Mouse (Mus musculus) MEL (cell line): ENCODE data around the gene Lingo1. TPM values are rescaled to one million over a fixed set of nuclear protein-coding genes. Genes with fewer than 3 reads are reported as not detected.

Experiments
- DNase-seq: peaks from one replicate; pipeline ENCODE4 v3.0.0; 2011; ENCODE audit warnings: low read depth, low spot score
- H3K27ac ChIP-seq: 2 replicates; pipeline ENCODE4 v1.5.1; 2012; ENCODE audit warnings: low read depth, mild to moderate bottlenecking, control low read depth, low read length, moderate library complexity; ENCODE audit not compliant: control insufficient read depth
- H3K27me3 ChIP-seq, 2 experiments: fragments of 150-350 bp in 1 of 2; sonication (generic) in 1 of 2; 2 replicates each; pipeline ENCODE4 v1.6.1; 2012; ENCODE audit warnings: low read length in 2 of 2, mild to moderate bottlenecking in 2 of 2, improper control_type of control experiment in 1 of 2, moderate library complexity in 1 of 2; ENCODE audit not compliant: insufficient read depth in 2 of 2, control insufficient read depth in 1 of 2
- H3K36me3 ChIP-seq, 2 experiments: 2 replicates each; pipeline ENCODE4 v1.6.1; 2012 to 2014; ENCODE audit warnings: low read length in 2 of 2, improper control_type of control experiment in 1 of 2, inconsistent platforms in 1 of 2, mild to moderate bottlenecking in 1 of 2; ENCODE audit not compliant: insufficient read depth in 2 of 2, control insufficient read depth in 1 of 2
- H3K4me1 ChIP-seq, 2 experiments: fragments of 150-350 bp in 1 of 2; sonication (generic) in 1 of 2; 2 replicates each; pipeline ENCODE4 v1.6.1; 2012; ENCODE audit warnings: low read length in 2 of 2, improper control_type of control experiment in 1 of 2, mild to moderate bottlenecking in 1 of 2; ENCODE audit not compliant: insufficient read depth in 2 of 2, control insufficient read depth in 1 of 2
- H3K4me3 ChIP-seq, 2 experiments: fragments of 150-350 bp in 1 of 2; sonication (generic) in 1 of 2; 2 replicates each; pipeline ENCODE4 v1.5.1; 2012; ENCODE audit warnings: low read depth in 2 of 2, low read length in 2 of 2, mild to moderate bottlenecking in 2 of 2, moderate library complexity in 2 of 2, control low read depth in 1 of 2, improper control_type of control experiment in 1 of 2; ENCODE audit not compliant: control insufficient read depth in 1 of 2, insufficient read depth in 1 of 2
- H3K79me2 ChIP-seq: 2 replicates; pipeline ENCODE4 v1.6.1; 2012; ENCODE audit warnings: mild to moderate bottlenecking, low read length, moderate library complexity; ENCODE audit not compliant: control insufficient read depth, poor library complexity, insufficient read depth
- H3K9ac ChIP-seq: 2 replicates; pipeline ENCODE4 v1.6.1; 2012; ENCODE audit warnings: low read depth, mild to moderate bottlenecking, control low read depth, low read length, moderate library complexity; ENCODE audit not compliant: control insufficient read depth, poor library complexity, severe bottlenecking
- H3K9me3 ChIP-seq: fragments of 150-350 bp; sonication (generic); replicated peaks from 2 replicates; pipeline ENCODE4 v1.6.1; 2012; ENCODE audit warnings: mild to moderate bottlenecking, low read length, improper control_type of control experiment, moderate library complexity; ENCODE audit not compliant: insufficient read depth
- BHLHE40 ChIP-seq: IDR thresholded peaks from 2 replicates; pipeline ENCODE4 v1.6.1; 2012; ENCODE audit warnings: low read depth, mild to moderate bottlenecking, inconsistent platforms, low read length, improper control_type of control experiment, borderline replicate concordance
- CHD1 ChIP-seq: IDR thresholded peaks from 2 replicates; pipeline ENCODE4 v1.6.1; 2012; ENCODE audit warnings: low read depth, mild to moderate bottlenecking, inconsistent platforms, low read length, improper control_type of control experiment
- JUND ChIP-seq: IDR thresholded peaks from 2 replicates; pipeline ENCODE4 v1.6.1; 2011; ENCODE audit warnings: low read depth, mild to moderate bottlenecking, improper control_type of control experiment, low read length
- MAZ ChIP-seq: IDR thresholded peaks from 2 replicates; pipeline ENCODE4 v1.6.1; 2012; ENCODE audit warnings: low read depth, mild to moderate bottlenecking, inconsistent platforms, low read length, improper control_type of control experiment
- MYB ChIP-seq: IDR thresholded peaks from 2 replicates; pipeline ENCODE4 v1.6.1; 2011; ENCODE audit warnings: mild to moderate bottlenecking, low read depth, low read length, improper control_type of control experiment
- NELFE ChIP-seq: IDR thresholded peaks from 2 replicates; pipeline ENCODE4 v1.6.1; 2011; ENCODE audit warnings: low read depth, low read length, improper control_type of control experiment
- NRF1 ChIP-seq: IDR thresholded peaks from 2 replicates; pipeline ENCODE4 v1.6.1; 2014; ENCODE audit warnings: low read depth, mild to moderate bottlenecking, inconsistent platforms, low read length, improper control_type of control experiment, moderate library complexity; ENCODE audit not compliant: poor library complexity, insufficient read depth, severe bottlenecking
- POLR2A ChIP-seq, 2 experiments: IDR thresholded peaks; 2 replicates each; pipeline ENCODE4 v1.6.1; 2011 to 2012; ENCODE audit warnings: low read length in 2 of 2, mild to moderate bottlenecking in 2 of 2, control low read depth in 1 of 2, improper control_type of control experiment in 1 of 2, low read depth in 1 of 2, moderate library complexity in 1 of 2; ENCODE audit not compliant: control insufficient read depth in 1 of 2, insufficient read depth in 1 of 2, poor library complexity in 1 of 2
- POLR2AphosphoS5 ChIP-seq: IDR thresholded peaks from 2 replicates; pipeline ENCODE4 v1.6.1; 2012; ENCODE audit warnings: low read depth, borderline replicate concordance, mild to moderate bottlenecking, inconsistent platforms, low read length, moderate library complexity, mixed read lengths
- RAD21 ChIP-seq: IDR thresholded peaks from 2 replicates; pipeline ENCODE4 v1.6.1; 2011; ENCODE audit warnings: mild to moderate bottlenecking, low read depth, low read length, improper control_type of control experiment
- RCOR1 ChIP-seq: IDR thresholded peaks from 2 replicates; pipeline ENCODE4 v1.6.1; 2012; ENCODE audit warnings: low read depth, mild to moderate bottlenecking, inconsistent platforms, low read length, improper control_type of control experiment
- TBP ChIP-seq: IDR thresholded peaks from 2 replicates; pipeline ENCODE4 v1.8.0; 2011; ENCODE audit warnings: low read depth, low read length, improper control_type of control experiment
- TCF12 ChIP-seq: IDR thresholded peaks from 2 replicates; pipeline ENCODE4 v1.6.1; 2014; ENCODE audit warnings: low read depth, mild to moderate bottlenecking, inconsistent platforms, low read length, improper control_type of control experiment, moderate library complexity
- ZC3H11A ChIP-seq: IDR thresholded peaks from 2 replicates; pipeline ENCODE4 v1.6.1; 2012; ENCODE audit warnings: low read depth, mild to moderate bottlenecking, inconsistent platforms, low read length, improper control_type of control experiment
- ZKSCAN1 ChIP-seq: IDR thresholded peaks from 2 replicates; pipeline ENCODE4 v1.6.1; 2012; ENCODE audit warnings: low read depth, mild to moderate bottlenecking, inconsistent platforms, low read length, improper control_type of control experiment, moderate library complexity
- ZNF384 ChIP-seq: IDR thresholded peaks from 2 replicates; pipeline ENCODE4 v1.6.1; 2012; ENCODE audit warnings: low read depth, mild to moderate bottlenecking, inconsistent platforms, low read length, improper control_type of control experiment
- polyA plus RNA-seq, 2 experiments: library from polyadenylated mRNA; stranded (reverse) in 1 of 2; unstranded in 1 of 2; fragments of >175 nt in 1 of 2; fragments of >200 nt in 1 of 2; gene quantifications; 2 replicates each; pipeline versions ENCODE4 v1.2.1 to v1.2.4; 2012; ENCODE audit warnings: low replicate concordance in 2 of 2, low read depth in 1 of 2; ENCODE audit not compliant: insufficient read length in 2 of 2, insufficient read depth in 1 of 2, missing spikeins in 1 of 2
- total RNA-seq: library from RNA; depleted of rRNA; stranded (reverse); fragments of 300-350 nt; gene quantifications from 2 replicates; pipeline ENCODE4 v1.2.3, GENCODE M21; 2012

Lingo1 gene
- total and polyA plus RNA-seq, 3 experiments = not detected

DNA sequence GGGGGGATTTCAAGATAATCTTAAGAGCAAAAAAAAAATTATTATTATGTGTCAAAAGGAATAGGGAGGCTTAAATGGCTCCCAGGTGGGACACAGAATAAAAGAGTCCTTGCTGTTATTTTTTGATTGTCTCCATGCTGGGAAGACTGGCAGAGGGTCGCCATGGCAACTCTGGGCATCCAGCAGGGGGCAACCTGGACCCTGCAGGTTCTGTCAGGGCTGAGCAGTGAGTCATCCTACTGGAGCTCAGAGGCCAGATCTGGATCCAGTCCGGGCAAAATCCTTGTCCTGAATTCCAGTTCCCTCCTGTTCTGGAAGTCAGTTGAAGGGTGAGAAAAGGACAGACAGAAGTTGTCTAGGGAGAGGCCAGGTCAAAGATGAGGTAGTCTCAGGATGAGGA lies 144.7 kb downstream of the Lingo1 start:
- no peak for DNase-seq
- H3K4me1 ChIP-seq = no peaks in the 10 kb centered on the region
- TF ChIP-seq TCF12 (no peak), MYB (no peak), RAD21 (no peak), CHD1 (no peak), POLR2A (IDR thresholded peaks at IDR 0.05; ENCODE audit: control insufficient read depth in 1 of 2, insufficient read depth in 1 of 2, low read depth in 1 of 2, low read length in 2 of 2, poor library complexity in 1 of 2) (no peak), ZKSCAN1 (no peak), JUND (no peak), TBP (no peak), NRF1 (no peak), NELFE (no peak), ZC3H11A (no peak), RCOR1 (no peak), BHLHE40 (no peak), MAZ (no peak)
- H3K36me3 ChIP-seq = no peaks in the 10 kb centered on the region
- no peaks in the 10 kb centered on the region for H3K79me2 ChIP-seq
- no peak overlapping the region for H3K9ac ChIP-seq
- no peak overlapping the region for H3K27ac ChIP-seq
- no peaks in the 10 kb centered on the region for H3K9me3 ChIP-seq
- H3K4me3 ChIP-seq = no peak overlapping the region
- H3K27me3 ChIP-seq = peaks cover 0 to 10% of the 10 kb centered on the region in 2 experiments; a peak in 3 of 4 replicates

DNA sequence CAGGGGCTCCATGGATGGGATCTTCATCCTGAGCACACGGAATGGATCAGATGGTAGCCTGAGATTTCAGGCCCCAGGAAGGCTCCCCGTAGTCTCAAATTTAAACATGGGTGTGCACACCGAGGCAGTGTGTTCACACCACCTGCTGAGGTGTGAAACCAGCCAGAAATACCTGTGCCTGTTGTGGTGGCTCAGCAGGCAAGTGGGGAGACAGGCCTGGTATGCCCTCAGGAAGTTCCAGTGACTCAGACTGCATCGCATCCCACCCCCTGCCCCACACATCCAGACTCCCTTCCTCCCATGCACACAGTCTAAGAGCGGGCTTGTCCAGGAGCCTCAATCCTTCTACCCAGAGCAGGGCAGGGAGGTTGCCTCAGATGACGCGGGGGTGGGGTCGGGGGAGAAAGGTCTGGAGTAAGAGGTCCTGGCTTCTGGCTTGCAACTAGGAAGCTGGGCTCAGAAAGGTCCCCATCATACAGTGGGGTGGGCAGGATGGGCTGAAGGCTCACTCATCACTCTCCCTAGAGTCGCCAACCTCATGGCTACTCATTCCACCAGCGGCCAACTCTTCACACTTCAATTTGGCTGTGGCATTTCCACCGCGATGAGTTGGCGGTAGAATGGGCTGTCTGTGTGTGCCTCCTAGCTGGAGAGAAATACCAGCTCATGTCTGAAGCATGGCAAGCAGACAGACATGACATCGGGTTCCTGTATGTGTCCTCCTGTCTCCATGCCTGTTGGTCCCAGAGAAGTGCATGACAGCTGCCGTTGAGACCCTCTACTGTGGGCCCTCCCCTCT lies 149.8 kb downstream of the Lingo1 start:
- Histone ChIP-seq H3K27me3 (peaks cover 0 to 5% of the 10 kb centered on the region in 2 experiments; a peak in 1 of 4 replicates), H3K9me3 (no peaks in the 10 kb centered on the region), H3K27ac (no peak overlapping the region), H3K4me1 (no peaks in the 10 kb centered on the region), H3K9ac (no peak overlapping the region), H3K4me3 (no peak overlapping the region), H3K79me2 (no peaks in the 10 kb centered on the region), H3K36me3 (no peaks in the 10 kb centered on the region)
- no peak for DNase-seq
- TF ChIP-seq POLR2AphosphoS5 (no peak), MYB (no peak), ZKSCAN1 (no peak), ZNF384 (no peak), RAD21 (no peak)
